Mouse (Mus musculus) left cerebral cortex, adult 8-10 months (tissue): ENCODE results near the gene Dynlt1f. TPM values are rescaled to one million over a fixed set of nuclear protein-coding genes. Genes with fewer than 3 reads are reported as not detected.
"Not testable (repeated sequence)": the region's sequence is repeated elsewhere in the genome, so short reads cannot be mapped to it uniquely, and the experiment has no call there.

Experiments used
- DNase-seq, 2 experiments: peaks; one replicate each; pipeline ENCODE4 v3.0.0; 2022; ENCODE audit warnings: low spot score in 2 of 2
- total RNA-seq, 4 experiments: library from RNA; stranded (reverse); gene quantifications; 2 replicates each; pipeline ENCODE4 v1.2.4; 2022

Dynlt1f gene
- total RNA-seq, 4 experiments from 2014 or later, result 26.6 to 39.7 (median 29.6) TPM

- not testable (repeated sequence) for DNase-seq
Measured at GRCm38 (mm10) chr17:6661093-6661816, 5.6 kb upstream of the Dynlt1f start.

GRCm38 (mm10) chr17:6660589-6660988 lies 4.9 kb upstream of the Dynlt1f start:
- not testable (repeated sequence) for DNase-seq

- DNase-seq, result not testable (repeated sequence)
Measured at GRCm38 (mm10) chr17:6658801-6659200, 3.1 kb upstream of the Dynlt1f start, which contains the start of gene Sytl3. Sytl3 (plus strand) TSS chr17:6659093.

GRCm38 (mm10) chr17:6656471-6656870 lies 771 bp upstream of the Dynlt1f start:
- DNase-seq, result not testable (repeated sequence)

GRCm38 (mm10) chr17:6655087-6655511 lies 601 bp downstream of the Dynlt1f start:
- DNase-seq, result peak in 1 of 2 experiments; percentile 52

GRCm38 (mm10) chr17:6653341-6653946 lies 2.3 kb downstream of the Dynlt1f start:
- DNase-seq, result not testable (repeated sequence)

- peak in 1 of 2 experiments; percentile 61 for DNase-seq
Measured at GRCm38 (mm10) chr17:6650904-6651565, 4.7 kb downstream of the Dynlt1f start.

- DNase-seq, result not testable (repeated sequence)
Measured at GRCm38 (mm10) chr17:6647452-6647851, 8.2 kb downstream of the Dynlt1f start.

GRCm38 (mm10) chr17:6646841-6647240 lies 8.9 kb downstream of the Dynlt1f start:
- DNase-seq, result not testable (repeated sequence)

GRCm38 (mm10) chr17:6645668-6646067 lies 10.0 kb downstream of the Dynlt1f start:
- not testable (repeated sequence) for DNase-seq

- DNase-seq, result not testable (repeated sequence)
Measured at GRCm38 (mm10) chr17:6644673-6645072, 11.0 kb downstream of the Dynlt1f start.

- not testable (repeated sequence) for DNase-seq
Measured at GRCm38 (mm10) chr17:6644210-6644609, 11.5 kb downstream of the Dynlt1f start.

- not testable (repeated sequence) for DNase-seq
Measured at GRCm38 (mm10) chr17:6640771-6641429, 14.8 kb downstream of the Dynlt1f start.

GRCm38 (mm10) chr17:6640044-6640637 lies 15.6 kb downstream of the Dynlt1f start:
- not testable (repeated sequence) for DNase-seq

- DNase-seq, result not testable (repeated sequence)
Measured at GRCm38 (mm10) chr17:6639486-6639885, 16.2 kb downstream of the Dynlt1f start.

- not testable (repeated sequence) for DNase-seq
Measured at GRCm38 (mm10) chr17:6638444-6638843, 17.3 kb downstream of the Dynlt1f start.

- not testable (repeated sequence) for DNase-seq
Measured at GRCm38 (mm10) chr17:6637434-6637833, 18.3 kb downstream of the Dynlt1f start.

- no peak for DNase-seq
Measured at GRCm38 (mm10) chr17:6636861-6637260, 18.8 kb downstream of the Dynlt1f start.

GRCm38 (mm10) chr17:6635781-6636180 lies 19.9 kb downstream of the Dynlt1f start:
- not testable (repeated sequence) for DNase-seq

GRCm38 (mm10) chr17:6632850-6633249 lies 22.9 kb downstream of the Dynlt1f start:
- DNase-seq, result not testable (repeated sequence)

- not testable (repeated sequence) for DNase-seq
Measured at GRCm38 (mm10) chr17:6630398-6630797, 25.3 kb downstream of the Dynlt1f start.
